Mouse (Mus musculus): ENCODE data around the gene Clip2.

Clip2 gene

DNA sequence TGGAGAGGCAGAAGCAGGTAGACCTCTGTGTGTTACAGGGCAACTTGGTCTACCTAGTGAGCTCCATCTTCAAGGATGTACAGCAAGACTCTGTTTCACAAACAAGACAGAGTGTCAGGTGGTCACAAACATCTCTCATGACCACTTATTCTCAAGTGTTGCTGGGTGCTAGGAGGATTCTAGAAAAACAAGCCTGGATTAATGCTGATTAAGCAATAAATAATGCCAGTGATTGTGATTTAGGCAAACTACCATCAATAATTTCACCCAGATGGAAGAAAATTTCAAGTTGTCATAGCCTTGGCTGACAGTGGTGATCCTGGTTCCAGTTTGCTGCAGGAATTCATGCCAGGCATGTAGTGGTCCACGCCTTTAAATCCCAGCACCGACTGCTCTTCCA is 12.0 kb upstream of the Clip2 start:
- DNase-seq (ENCODE audit: low spot score in 2 of 2): no peak

GRCm38 (mm10) chr5:134560450-134561171 is 8.4 kb upstream of the Clip2 start:
- DNase-seq (ENCODE audit: low spot score in 2 of 2): no peak

DNA sequence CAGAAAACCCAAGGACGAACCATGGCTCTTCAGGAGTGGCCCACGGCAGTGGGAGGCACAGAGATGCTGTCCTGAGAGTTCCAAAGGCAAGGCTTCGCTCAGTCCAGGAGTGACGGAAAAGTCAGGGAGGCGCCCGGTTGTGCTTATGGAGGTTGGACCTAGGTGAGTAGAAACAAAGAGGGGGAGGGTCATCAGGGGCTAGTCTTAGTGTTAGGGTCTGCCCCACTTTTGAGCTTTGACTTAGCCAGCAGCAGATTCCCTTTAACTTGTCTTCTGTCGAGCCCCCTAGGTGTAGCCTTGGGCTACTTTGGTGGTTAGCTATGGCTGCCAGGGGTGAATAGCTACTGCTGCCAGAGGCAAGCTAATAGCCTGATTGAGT is 7.8 kb upstream of the Clip2 start, which contains the start of gene Syna:
Gene Syna (minus strand): TSS at position 101 of the 379 bp plus-strand sequence.
- DNase-seq (ENCODE audit: low spot score in 2 of 2): no peak

GRCm38 (mm10) chr5:134555463-134556164 is 3.4 kb upstream of the Clip2 start:
- DNase-seq (ENCODE audit: low spot score in 2 of 2): peak; percentile 52 to 70

- no peak for DNase-seq (ENCODE audit: low spot score in 2 of 2)
Observed at GRCm38 (mm10) chr5:134553951-134554546, 1.8 kb upstream of the Clip2 start.

- peak; percentile 39 to 50 for DNase-seq (ENCODE audit: low spot score in 2 of 2)
Observed at GRCm38 (mm10) chr5:134551233-134552109, 763 bp downstream of the Clip2 start.

DNA sequence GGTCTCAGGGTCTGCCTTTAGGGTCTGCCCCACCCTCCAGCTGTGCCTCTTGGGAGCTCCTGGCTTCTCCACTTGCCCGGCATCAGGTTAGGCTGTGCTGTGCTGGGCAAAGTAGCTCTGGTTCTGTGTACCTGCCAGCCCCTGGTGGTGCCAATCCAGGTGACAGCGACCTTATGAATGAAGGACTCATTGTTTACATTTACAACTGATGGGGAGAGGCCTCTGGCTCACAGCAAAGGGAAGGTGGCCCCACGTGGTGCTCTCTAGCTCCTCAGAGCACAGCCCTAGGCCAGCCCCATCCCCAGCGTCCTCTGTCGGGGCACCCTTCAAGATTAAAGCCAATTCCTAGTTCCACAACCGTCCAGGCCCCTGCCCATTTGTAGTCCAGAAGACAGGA is 1.4 kb downstream of the Clip2 start:
- no peak for DNase-seq (ENCODE audit: low spot score in 2 of 2)

DNA sequence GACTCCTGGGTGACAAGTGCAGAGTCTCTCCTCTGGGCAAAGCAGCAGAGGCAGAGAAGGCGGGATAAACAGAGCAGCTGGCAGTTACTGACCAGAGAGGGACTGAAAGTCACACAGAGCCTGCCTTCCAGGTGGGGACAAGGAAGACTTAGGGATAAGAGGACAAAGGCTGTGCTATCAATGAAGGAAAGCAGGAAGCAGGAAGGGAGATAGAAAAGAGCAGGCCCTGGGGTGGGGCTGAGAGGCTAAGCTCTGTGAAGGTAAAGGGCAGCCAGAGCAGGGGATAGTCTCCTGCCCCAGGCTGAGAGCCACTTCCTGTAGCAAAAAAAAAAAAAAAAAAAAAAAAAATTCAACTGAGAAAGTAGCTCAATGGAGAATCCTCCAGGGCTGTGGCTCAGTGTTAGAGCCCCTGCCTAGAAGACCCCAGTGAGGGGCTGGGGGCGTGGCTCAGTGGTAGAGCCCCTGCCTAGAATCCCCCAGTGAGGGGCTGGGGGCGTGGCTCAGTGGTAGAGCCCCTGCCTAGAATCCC is 2.5 kb downstream of the Clip2 start:
- no peak for DNase-seq (ENCODE audit: low spot score in 2 of 2)

GRCm38 (mm10) chr5:134548306-134548705 is 3.9 kb downstream of the Clip2 start:
- no peak for DNase-seq (ENCODE audit: low spot score in 2 of 2)

DNA sequence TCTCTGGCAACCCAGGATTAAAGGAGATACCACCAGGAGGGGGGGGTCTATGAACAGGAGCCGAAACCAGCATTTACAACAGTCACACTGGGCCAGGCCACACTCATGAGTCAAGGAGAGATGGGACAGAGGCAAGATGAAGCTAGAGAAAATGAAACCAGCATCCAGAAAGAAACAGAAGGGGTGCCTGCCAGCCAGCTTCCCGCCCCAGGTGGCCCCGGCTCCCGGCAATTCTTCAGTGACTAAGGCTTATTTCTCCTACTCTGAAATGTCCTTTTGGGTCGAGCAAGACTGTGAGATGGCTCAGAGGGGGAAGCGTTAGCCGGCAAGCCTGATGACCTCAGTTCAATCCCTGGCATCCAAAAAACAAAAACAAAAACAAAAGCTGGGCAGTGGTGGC is 5.4 kb downstream of the Clip2 start:
- DNase-seq (ENCODE audit: low spot score in 2 of 2): no peak

GRCm38 (mm10) chr5:134545242-134545629 is 7.0 kb downstream of the Clip2 start:
- no peak for DNase-seq (ENCODE audit: low spot score in 2 of 2)

GRCm38 (mm10) chr5:134544516-134545241 is 7.6 kb downstream of the Clip2 start:
- peak in 1 of 2 experiments; percentile 43 for DNase-seq (ENCODE audit: low spot score in 2 of 2)

- no peak for DNase-seq (ENCODE audit: low spot score in 2 of 2)
Observed at GRCm38 (mm10) chr5:134541640-134542039, 10.6 kb downstream of the Clip2 start.

DNA sequence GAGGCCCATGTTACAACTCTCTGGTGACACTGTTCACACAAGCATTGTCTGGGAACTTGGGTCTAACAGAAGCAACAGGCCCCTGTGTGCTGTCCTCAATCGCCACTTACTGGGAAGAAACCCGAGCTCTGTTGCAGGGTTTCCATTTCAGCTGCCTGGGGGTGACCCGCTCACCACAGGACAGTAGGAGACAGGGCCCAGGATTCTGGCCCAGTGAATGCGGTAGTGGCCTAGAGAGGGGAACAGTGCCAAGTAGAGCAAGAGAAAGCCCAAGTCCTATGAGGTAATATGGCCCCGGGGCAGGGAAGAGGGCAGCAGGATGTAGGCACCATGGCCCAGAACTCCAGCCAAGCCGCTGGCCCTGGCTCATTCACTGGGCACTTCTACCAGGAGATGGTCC is 11.4 kb downstream of the Clip2 start:
- no peak for DNase-seq (ENCODE audit: low spot score in 2 of 2)

- no peak for DNase-seq (ENCODE audit: low spot score in 2 of 2)
Observed at GRCm38 (mm10) chr5:134539891-134540290, 12.3 kb downstream of the Clip2 start.

GRCm38 (mm10) chr5:134536036-134536435 is 16.2 kb downstream of the Clip2 start:
- DNase-seq (ENCODE audit: low spot score in 2 of 2): no peak

GRCm38 (mm10) chr5:134532417-134532816 is 19.8 kb downstream of the Clip2 start:
- DNase-seq (ENCODE audit: low spot score in 2 of 2): no peak

GRCm38 (mm10) chr5:134531585-134531984 is 20.6 kb downstream of the Clip2 start:
- DNase-seq (ENCODE audit: low spot score in 2 of 2): no peak

- peak; percentile 34 to 47 for DNase-seq (ENCODE audit: low spot score in 2 of 2)
Observed at GRCm38 (mm10) chr5:134530830-134531229, 21.4 kb downstream of the Clip2 start.

- DNase-seq (ENCODE audit: low spot score in 2 of 2): no peak
Observed at GRCm38 (mm10) chr5:134528488-134528887, 23.7 kb downstream of the Clip2 start.

All from frontal cortex, postnatal 25 days (tissue).